Mouse (Mus musculus) lung, postnatal 0 days (tissue): Measurements from ENCODE around the gene Adgrl2.

ENCODE experiments used
- CTCF ChIP-seq: IDR thresholded peaks from 2 replicates; pipeline ENCODE4 v1.5.1; 2016; ENCODE audit warnings: antibody characterized with exemption, mild to moderate bottlenecking
- EP300 ChIP-seq: IDR thresholded peaks from 2 replicates; pipeline ENCODE4 v1.6.1; 2016; ENCODE audit warnings: antibody characterized with exemption, mild to moderate bottlenecking, control low read depth

- no peak for TF ChIP-seq CTCF
- TF ChIP-seq EP300, result no peak
Observed at GRCm38 (mm10) chr3:148961611-148962010, 28.7 kb downstream of the Adgrl2 start.
